Mouse (Mus musculus): ENCODE results near the gene Abcb9.

GRCm38 (mm10) chr5:124012885-124013284 is 82.7 kb downstream of the Abcb9 start:
- no peak for TF ChIP-seq POLR2A (IDR thresholded peaks at IDR 0.05; ENCODE audit: borderline replicate concordance, low read depth, low read length)
- TF ChIP-seq CTCF (IDR thresholded peaks at IDR 0.05; ENCODE audit: low read depth, low read length) = no peak

Data from bone marrow macrophage, adult 2 months (primary cell).